Mouse (Mus musculus) midbrain, embryonic 15.5 days (tissue): ENCODE measurements around the gene Tpte. TPM values are rescaled to one million over a fixed set of nuclear protein-coding genes. Genes with fewer than 3 reads are reported as not detected.

Experiments used
- ATAC-seq: fragments of 200-750 bp; cut with Nextera tagmentation; replicated peaks from 2 replicates; pipeline ENCODE4 v1.8.0; 2017; ENCODE audit warnings: moderate TSS enrichment
- H3K27ac ChIP-seq: fragments of 300-500 bp; sonication (generic); 2 replicates; pipeline ENCODE4 v1.5.1; 2015; ENCODE audit warnings: mild to moderate bottlenecking, inconsistent platforms
- H3K27me3 ChIP-seq: fragments of 300-500 bp; sonication (generic); replicated peaks from 2 replicates; pipeline ENCODE4 v1.6.1; 2015; ENCODE audit warnings: inconsistent platforms
- H3K36me3 ChIP-seq: fragments of 300-500 bp; sonication (generic); replicated peaks from 2 replicates; pipeline ENCODE4 v1.6.1; 2015; ENCODE audit warnings: inconsistent platforms
- H3K4me1 ChIP-seq: fragments of 300-500 bp; sonication (generic); 2 replicates; pipeline ENCODE4 v1.6.1; 2015; ENCODE audit warnings: inconsistent platforms
- H3K4me2 ChIP-seq: fragments of 300-500 bp; sonication (generic); 2 replicates; pipeline ENCODE4 v1.6.1; 2015; ENCODE audit warnings: inconsistent platforms, mild to moderate bottlenecking, moderate library complexity
- H3K4me3 ChIP-seq: fragments of 300-500 bp; sonication (generic); 2 replicates; pipeline ENCODE4 v1.5.1; 2015; ENCODE audit warnings: mild to moderate bottlenecking, inconsistent platforms
- H3K9ac ChIP-seq: fragments of 300-500 bp; sonication (generic); 2 replicates; pipeline ENCODE4 v1.6.1; 2015; ENCODE audit warnings: mild to moderate bottlenecking, inconsistent platforms
- H3K9me3 ChIP-seq: fragments of 300-500 bp; sonication (generic); 2 replicates; pipeline ENCODE4 v1.6.1; 2016; ENCODE audit warnings: inconsistent platforms
- WGBS: fragments of 180-500 bp; shearing (Covaris S2); methylation state at CpG from one replicate; pipeline ENCODE4 v1.1.7; 2015; ENCODE audit warnings: mixed read lengths; 5-methylcytosine and 5-hydroxymethylcytosine counted together
- polyA plus RNA-seq: library from polyadenylated mRNA; unstranded; fragments of >200 nt; fragmentation: Nextera tagmentation; extraction: Ambion mirVana; gene quantifications from 2 replicates; pipeline ENCODE4 v1.2.1, GENCODE M21; 2015

Tpte gene
- polyA plus RNA-seq, result not detected in 2 replicates

DNA sequence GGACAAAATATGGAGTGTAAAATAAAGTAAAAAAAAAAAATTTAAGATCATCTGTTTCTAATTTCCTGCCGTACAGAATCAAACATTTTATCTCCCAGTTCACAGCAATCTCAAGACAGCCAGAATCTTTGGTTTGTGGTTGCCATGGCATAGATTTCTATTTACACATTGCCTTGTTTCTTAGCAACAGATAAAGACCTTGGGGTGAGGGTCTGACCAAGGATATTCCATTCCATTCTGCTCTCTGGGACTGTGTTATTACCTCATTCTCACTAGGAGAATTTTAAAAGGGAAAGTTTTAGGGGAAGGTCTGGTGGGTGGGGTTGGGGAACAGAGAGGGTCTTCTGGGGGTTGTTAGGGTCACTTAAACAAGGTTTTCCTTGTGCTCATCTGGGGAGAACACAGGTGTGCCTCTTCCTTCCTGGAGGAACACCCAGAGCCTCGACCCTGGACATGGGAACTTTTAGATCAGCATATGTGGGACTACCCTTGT lies at the start of gene Tpte:
Gene Tpte, plus strand, starts transcription at position 443 of the 493 bp plus-strand sequence.
- H3K27ac ChIP-seq, result no peak within 1 kb of the TSS
- no peaks in the 10 kb centered on the region for H3K36me3 ChIP-seq
- no peaks in the 10 kb centered on the region for H3K27me3 ChIP-seq
- no peaks in the 10 kb centered on the region for H3K9me3 ChIP-seq
- no peak within 1 kb of the TSS for H3K4me2 ChIP-seq
- no peak for ATAC-seq
- H3K4me3 ChIP-seq, result no peak within 1 kb of the TSS
- no peaks in the 10 kb centered on the region for H3K4me1 ChIP-seq
- H3K9ac ChIP-seq, result no peak within 1 kb of the TSS
- WGBS, result 55% methylated on average over 2 of the region's 2 CpGs

DNA sequence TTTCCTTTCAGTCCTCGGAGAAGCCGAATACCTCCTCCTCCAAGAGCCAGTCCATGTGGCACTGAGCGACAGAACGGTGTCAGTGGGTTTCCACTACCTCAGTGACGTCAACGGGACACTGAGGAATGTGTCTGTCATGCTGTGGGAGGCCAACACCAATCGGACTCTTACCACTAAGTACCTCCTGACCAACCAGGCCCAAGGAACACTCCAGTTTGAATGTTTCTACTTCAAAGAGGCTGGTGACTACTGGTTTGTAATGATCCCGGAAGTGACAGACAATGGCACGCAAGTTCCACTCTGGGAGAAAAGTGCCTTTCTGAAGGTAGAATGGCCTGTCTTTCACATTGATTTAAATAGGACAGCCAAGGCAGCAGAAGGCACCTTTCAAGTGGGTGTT lies 40.3 kb upstream of the Tpte start:
- no peaks in the 10 kb centered on the region for H3K27me3 ChIP-seq
- H3K27ac ChIP-seq, result no peak overlapping the region
- H3K4me1 ChIP-seq, result no peaks in the 10 kb centered on the region
- no peaks in the 10 kb centered on the region for H3K36me3 ChIP-seq
- H3K4me2 ChIP-seq, result no peak overlapping the region
- H3K4me3 ChIP-seq, result no peak overlapping the region
- H3K9me3 ChIP-seq, result no peaks in the 10 kb centered on the region
- H3K9ac ChIP-seq, result no peak overlapping the region
- WGBS, result 84% methylated on average over 9 of the region's 9 CpGs
- no peak for ATAC-seq

DNA sequence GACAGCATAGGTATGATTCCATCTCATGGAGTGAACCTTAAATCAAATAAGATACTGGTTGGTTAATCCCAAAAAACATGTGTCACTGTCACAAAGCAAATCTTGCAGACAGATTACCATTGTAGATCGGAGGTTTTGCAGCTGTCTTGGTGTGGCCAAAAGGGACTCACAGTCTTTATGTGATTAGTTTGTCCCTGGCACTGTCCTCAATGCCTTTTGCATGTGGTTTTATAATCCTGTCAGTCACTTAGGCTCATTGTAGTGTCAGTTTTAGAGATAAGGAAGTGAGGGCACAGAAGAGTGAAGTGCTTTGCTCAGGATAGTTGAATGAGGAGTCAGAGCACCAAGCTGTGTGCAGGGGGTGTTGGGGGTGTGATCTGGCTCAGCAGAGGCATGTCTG lies 37.6 kb upstream of the Tpte start:
- no peaks in the 10 kb centered on the region for H3K36me3 ChIP-seq
- no peak overlapping the region for H3K9ac ChIP-seq
- no peaks in the 10 kb centered on the region for H3K4me1 ChIP-seq
- no peak overlapping the region for H3K4me2 ChIP-seq
- H3K9me3 ChIP-seq, result no peaks in the 10 kb centered on the region
- H3K27me3 ChIP-seq, result no peaks in the 10 kb centered on the region
- ATAC-seq, result no peak
- no peak overlapping the region for H3K27ac ChIP-seq
- WGBS, result 62% methylated on average over 1 of the region's 1 CpGs
- H3K4me3 ChIP-seq, result no peak overlapping the region

DNA sequence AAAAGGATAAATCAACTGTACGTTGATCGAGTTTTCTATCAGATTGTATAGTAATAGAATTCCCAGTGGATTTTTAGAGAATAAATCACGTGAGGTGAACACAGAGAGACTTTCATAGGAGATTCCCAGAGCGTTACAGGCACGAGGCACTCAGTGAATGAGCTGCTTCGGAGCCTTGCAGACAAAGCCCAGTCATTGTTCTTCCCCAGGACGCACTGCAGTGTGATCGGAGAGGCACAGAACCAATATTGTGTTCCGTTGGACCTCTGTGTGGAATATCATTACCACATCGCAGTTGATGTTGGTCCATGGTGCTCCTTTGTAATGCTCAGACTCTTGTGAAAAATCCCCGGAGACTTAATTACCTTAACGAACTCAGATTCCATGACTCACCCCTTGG lies 35.3 kb upstream of the Tpte start:
- no peaks in the 10 kb centered on the region for H3K9me3 ChIP-seq
- no peak overlapping the region for H3K27ac ChIP-seq
- WGBS, result 72% methylated on average over 12 of the region's 12 CpGs
- H3K4me2 ChIP-seq, result no peak overlapping the region
- no peaks in the 10 kb centered on the region for H3K36me3 ChIP-seq
- H3K4me1 ChIP-seq, result no peaks in the 10 kb centered on the region
- H3K27me3 ChIP-seq, result no peaks in the 10 kb centered on the region
- H3K4me3 ChIP-seq, result no peak overlapping the region
- no peak overlapping the region for H3K9ac ChIP-seq
- ATAC-seq, result no peak

DNA sequence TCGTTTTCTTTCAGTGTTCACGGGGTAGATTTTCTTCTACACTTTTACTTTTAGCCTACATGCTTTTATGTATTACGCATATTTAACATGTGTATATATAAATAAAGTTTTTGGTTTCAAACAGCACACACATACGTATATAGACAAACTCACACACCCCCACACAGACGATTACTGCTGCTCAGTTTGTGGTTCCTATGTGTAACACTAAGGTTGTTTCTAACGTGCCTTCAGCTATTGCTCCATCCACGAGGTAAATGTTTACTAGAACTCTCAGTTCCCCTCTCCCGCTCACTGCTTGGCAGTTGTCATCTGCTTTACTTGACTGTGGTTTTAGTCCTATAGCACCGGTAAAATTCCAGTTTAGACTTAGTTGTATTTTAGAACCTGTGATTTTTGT lies 34.2 kb upstream of the Tpte start:
- Histone ChIP-seq H3K27me3 (no peaks in the 10 kb centered on the region), H3K4me3 (no peak overlapping the region), H3K9me3 (no peaks in the 10 kb centered on the region), H3K27ac (no peak overlapping the region), H3K4me2 (no peak overlapping the region), H3K9ac (no peak overlapping the region), H3K4me1 (no peaks in the 10 kb centered on the region), H3K36me3 (no peaks in the 10 kb centered on the region)
- 87% methylated on average over 9 of the region's 9 CpGs for WGBS
- no peak for ATAC-seq

DNA sequence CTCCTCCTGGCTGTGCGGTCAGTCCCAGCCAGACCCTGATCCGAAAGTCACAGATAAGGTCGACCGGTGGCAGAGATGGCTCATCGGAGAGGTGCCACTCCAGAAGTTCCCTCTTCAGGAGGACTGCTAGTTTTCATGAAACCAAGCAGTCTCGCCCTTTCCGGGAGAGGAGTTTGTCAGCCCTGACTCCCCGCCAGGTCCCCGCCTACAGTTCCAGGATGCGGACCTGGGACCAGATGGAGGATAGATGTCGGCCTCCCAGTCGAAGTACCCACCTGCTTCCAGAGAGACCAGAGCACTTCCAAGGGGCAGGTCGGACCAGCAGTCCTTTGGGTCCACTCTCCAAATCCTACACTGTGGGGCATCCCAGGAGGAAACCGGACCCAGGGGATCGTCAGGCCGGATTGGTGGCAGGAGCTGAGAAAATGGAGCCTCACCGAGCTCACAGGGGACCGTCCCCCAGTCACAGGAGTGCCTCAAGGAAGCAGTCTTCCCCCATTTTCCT lies 24.2 kb upstream of the Tpte start:
- H3K27ac ChIP-seq, result no peak overlapping the region
- no peaks in the 10 kb centered on the region for H3K27me3 ChIP-seq
- no peak overlapping the region for H3K4me2 ChIP-seq
- no peaks in the 10 kb centered on the region for H3K9me3 ChIP-seq
- no peak for ATAC-seq
- H3K9ac ChIP-seq, result no peak overlapping the region
- H3K4me1 ChIP-seq, result no peaks in the 10 kb centered on the region
- 81% methylated on average over 18 of the region's 18 CpGs for WGBS
- no peaks in the 10 kb centered on the region for H3K36me3 ChIP-seq
- H3K4me3 ChIP-seq, result no peak overlapping the region

DNA sequence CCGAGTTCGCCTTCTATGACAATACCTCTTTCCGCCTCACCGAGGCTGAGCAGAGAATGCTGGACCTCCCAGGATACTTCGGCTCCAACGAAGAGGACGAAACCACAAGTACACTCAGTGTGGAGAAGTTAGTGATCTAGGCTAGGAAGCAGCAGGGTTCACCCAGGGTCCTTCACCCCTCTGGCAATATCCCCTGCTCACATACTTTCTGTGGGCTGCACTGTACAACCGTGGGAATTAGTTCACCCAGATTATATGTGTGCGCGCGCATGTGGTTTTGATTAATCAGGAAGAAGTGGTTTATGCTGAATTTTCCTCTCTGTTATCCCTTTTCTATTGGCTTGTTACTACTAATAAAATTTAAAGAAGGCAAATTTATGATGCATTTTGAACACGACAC lies 23.7 kb upstream of the Tpte start:
- H3K4me2 ChIP-seq, result no peak overlapping the region
- no peak overlapping the region for H3K9ac ChIP-seq
- no peaks in the 10 kb centered on the region for H3K27me3 ChIP-seq
- WGBS, result 67% methylated on average over 12 of the region's 12 CpGs
- no peak for ATAC-seq
- H3K9me3 ChIP-seq, result no peaks in the 10 kb centered on the region
- H3K4me3 ChIP-seq, result no peak overlapping the region
- no peaks in the 10 kb centered on the region for H3K4me1 ChIP-seq
- no peak overlapping the region for H3K27ac ChIP-seq
- no peaks in the 10 kb centered on the region for H3K36me3 ChIP-seq

DNA sequence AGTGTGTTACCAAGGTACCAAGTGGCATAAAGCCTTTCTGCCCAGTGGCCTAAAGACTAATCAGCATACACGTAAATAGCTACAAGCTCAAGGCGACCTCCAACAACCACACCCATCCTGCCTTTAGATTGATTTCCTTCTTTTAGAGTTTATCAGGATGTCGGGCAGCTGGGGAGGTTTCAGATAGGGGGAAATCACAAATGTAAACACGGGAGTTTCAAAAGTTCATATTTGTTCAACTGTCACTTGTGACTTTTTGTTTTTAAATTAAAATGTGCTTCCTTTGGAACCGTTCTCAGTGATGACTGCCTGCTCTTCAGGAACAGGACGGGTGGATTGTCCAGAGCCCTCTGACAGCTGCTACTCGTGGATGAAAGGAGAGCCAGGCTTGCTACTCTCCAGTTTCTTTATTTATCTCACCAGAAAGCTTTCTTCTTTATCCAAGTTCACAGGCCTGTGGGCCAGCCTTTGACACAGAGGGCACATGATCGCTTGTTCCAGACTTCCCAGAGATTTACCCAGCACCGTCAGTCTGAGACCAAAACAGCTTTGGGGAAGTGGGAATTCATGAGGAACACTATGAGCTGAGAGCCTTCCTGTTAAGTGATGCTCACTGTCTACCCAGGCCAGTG lies 23.0 kb upstream of the Tpte start:
- Histone ChIP-seq H3K27me3 (no peaks in the 10 kb centered on the region), H3K9ac (no peak overlapping the region), H3K4me1 (no peaks in the 10 kb centered on the region), H3K27ac (no peak overlapping the region), H3K36me3 (no peaks in the 10 kb centered on the region), H3K4me3 (no peak overlapping the region), H3K9me3 (no peaks in the 10 kb centered on the region), H3K4me2 (no peak overlapping the region)
- no peak for ATAC-seq
- WGBS, result 51% methylated on average over 9 of the region's 9 CpGs

DNA sequence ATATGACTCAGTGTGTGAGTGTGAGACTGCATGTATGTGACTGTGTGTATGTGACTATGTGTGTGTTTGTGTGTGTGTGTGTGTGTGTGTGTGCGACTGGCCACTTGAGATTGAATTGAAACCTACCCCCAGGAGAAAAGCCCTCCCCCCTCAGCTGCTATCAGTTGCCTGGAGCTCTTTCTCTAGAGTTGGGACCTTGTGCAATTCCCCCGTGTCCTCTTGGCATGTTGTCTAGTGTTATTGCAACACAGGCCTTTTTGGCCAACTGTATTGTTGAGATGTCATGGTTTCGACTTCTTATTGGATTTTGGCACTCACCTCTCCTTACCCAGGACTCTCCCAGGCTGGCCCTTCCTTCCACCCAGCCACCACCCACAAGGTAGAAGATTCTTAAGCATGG lies 21.0 kb upstream of the Tpte start:
- Histone ChIP-seq H3K27ac (no peak overlapping the region), H3K4me1 (no peaks in the 10 kb centered on the region), H3K4me2 (no peak overlapping the region), H3K4me3 (no peak overlapping the region), H3K9ac (no peak overlapping the region), H3K27me3 (no peaks in the 10 kb centered on the region), H3K9me3 (no peaks in the 10 kb centered on the region), H3K36me3 (no peaks in the 10 kb centered on the region)
- 85% methylated on average over 3 of the region's 3 CpGs for WGBS
- ATAC-seq, result no peak

DNA sequence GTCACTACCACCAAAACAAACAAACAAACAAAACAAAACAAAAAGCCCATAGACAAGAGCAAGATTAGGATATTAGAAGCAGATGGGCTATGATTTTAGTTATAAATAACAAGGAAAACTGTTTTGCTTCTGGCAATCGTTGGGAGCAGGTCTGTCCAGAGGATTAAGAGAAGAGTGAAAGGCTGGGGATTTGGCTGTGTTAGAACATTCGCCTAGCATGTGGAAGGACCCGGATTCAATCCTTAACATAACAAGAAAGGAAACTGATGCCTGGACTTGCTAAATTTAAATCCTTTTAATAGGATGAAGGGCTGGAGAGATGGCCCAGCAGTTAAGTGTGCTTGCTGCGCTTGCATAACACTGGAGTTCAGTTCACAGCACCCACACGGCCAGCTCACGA lies 18.9 kb upstream of the Tpte start:
- ATAC-seq, result no peak
- Histone ChIP-seq H3K4me3 (no peak overlapping the region), H3K27ac (no peak overlapping the region), H3K9me3 (no peaks in the 10 kb centered on the region), H3K4me1 (no peaks in the 10 kb centered on the region), H3K4me2 (no peak overlapping the region), H3K36me3 (no peaks in the 10 kb centered on the region), H3K27me3 (no peaks in the 10 kb centered on the region), H3K9ac (no peak overlapping the region)
- WGBS, result 72% methylated on average over 6 of the region's 6 CpGs

DNA sequence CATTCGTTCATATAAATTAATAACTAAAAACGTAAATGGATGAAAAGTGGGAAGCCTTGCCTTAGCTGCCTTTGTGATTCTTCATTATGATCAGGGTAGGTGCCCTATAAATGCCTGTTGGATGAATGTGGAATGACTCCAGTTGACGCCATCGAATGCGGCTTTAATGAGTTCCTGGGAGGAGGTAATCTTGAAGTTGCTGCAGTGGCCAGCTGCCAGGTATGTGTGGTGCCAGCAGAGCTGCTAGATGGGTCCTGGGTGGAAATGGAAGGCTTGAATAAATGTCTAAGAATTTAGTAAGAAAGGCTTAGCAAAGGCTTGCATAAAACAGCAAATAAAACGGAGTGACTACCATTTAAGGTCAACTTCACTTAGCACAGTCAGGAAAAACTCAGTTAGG lies 18.5 kb upstream of the Tpte start:
- WGBS, result 87% methylated on average over 6 of the region's 6 CpGs
- Histone ChIP-seq H3K4me2 (no peak overlapping the region), H3K27me3 (no peaks in the 10 kb centered on the region), H3K36me3 (no peaks in the 10 kb centered on the region), H3K27ac (no peak overlapping the region), H3K4me1 (no peaks in the 10 kb centered on the region), H3K4me3 (no peak overlapping the region), H3K9me3 (no peaks in the 10 kb centered on the region), H3K9ac (no peak overlapping the region)
- no peak for ATAC-seq

DNA sequence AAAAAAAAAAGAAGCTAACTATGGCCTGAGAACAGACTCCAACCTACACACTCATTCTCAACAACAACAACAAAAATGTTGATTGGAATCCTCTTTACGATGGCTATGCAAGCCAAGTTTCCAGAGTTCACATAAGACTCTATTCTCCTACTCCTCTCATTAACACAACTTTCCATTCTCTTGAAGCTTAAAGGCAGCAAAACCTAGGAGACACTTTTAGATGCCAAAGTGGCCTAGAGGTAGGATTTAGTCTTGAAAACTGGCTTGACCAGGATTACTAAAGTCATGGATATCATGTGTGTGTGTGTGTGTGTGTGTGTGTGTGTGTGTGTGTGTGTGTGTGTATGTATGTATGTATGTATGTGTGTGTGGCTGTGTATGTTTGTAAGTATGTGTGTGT lies 18.0 kb upstream of the Tpte start:
- 95% methylated on average over 1 of the region's 1 CpGs for WGBS

DNA sequence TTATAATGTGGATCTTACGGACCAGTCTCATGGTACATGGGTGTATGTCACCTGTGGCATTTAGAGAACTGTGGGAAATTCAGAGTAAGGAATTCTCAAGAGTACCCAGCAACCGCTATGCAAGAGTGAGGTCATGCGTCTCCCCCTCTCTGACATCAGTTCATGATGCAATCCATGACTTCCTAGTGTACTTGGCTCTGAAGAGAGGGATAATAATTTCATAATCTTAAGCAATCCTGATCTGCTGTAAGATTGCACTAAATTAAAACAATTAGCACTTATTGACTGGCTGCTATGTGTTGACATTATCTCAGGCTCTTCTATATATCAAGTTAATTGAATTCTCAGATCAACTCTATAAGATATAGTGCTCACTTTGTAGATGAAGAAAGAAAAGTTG lies 16.4 kb upstream of the Tpte start:
- Histone ChIP-seq H3K4me3 (no peak overlapping the region), H3K4me1 (no peaks in the 10 kb centered on the region), H3K27me3 (no peaks in the 10 kb centered on the region), H3K9ac (no peak overlapping the region), H3K36me3 (no peaks in the 10 kb centered on the region), H3K9me3 (no peaks in the 10 kb centered on the region), H3K27ac (no peak overlapping the region), H3K4me2 (no peak overlapping the region)
- no peak for ATAC-seq
- WGBS, result 94% methylated on average over 3 of the region's 3 CpGs

More for the DNA sequence above, 18.0 kb upstream of the Tpte start:
- Histone ChIP-seq H3K4me2 (no peak overlapping the region), H3K27me3 (no peaks in the 10 kb centered on the region), H3K4me1 (no peaks in the 10 kb centered on the region), H3K27ac (no peak overlapping the region), H3K9ac (no peak overlapping the region), H3K36me3 (no peaks in the 10 kb centered on the region), H3K9me3 (no peaks in the 10 kb centered on the region), H3K4me3 (no peak overlapping the region)
- no peak for ATAC-seq
